Mouse (Mus musculus) lung, embryonic 15.5 days (tissue): ENCODE data around the gene Ddit4. TPM values are rescaled to one million over a fixed set of nuclear protein-coding genes. Genes with fewer than 3 reads are reported as not detected.

Experiments
- ATAC-seq: fragments of 200-750 bp; cut with Nextera tagmentation; 2 replicates; pipeline ENCODE4 v1.8.0; 2017; ENCODE audit warnings: moderate number of reproducible peaks, borderline replicate concordance; ENCODE audit not compliant: low FRiP score, low TSS enrichment; ENCODE audit errors: extremely low read depth
- H3K27ac ChIP-seq: fragments of 300-500 bp; sonication (generic); 2 replicates; pipeline ENCODE4 v1.5.1; 2015; ENCODE audit warnings: moderate library complexity, mild to moderate bottlenecking, inconsistent platforms
- H3K27me3 ChIP-seq: fragments of 300-500 bp; sonication (generic); 2 replicates; pipeline ENCODE4 v1.6.1; 2015; ENCODE audit warnings: inconsistent platforms
- H3K36me3 ChIP-seq: fragments of 300-500 bp; sonication (generic); 2 replicates; pipeline ENCODE4 v1.6.1; 2015; ENCODE audit warnings: inconsistent platforms
- H3K4me1 ChIP-seq: fragments of 300-500 bp; sonication (generic); 2 replicates; pipeline ENCODE4 v1.6.1; 2015; ENCODE audit warnings: inconsistent platforms
- H3K4me2 ChIP-seq: fragments of 300-500 bp; sonication (generic); 2 replicates; pipeline ENCODE4 v1.6.1; 2015; ENCODE audit warnings: inconsistent platforms, mild to moderate bottlenecking, moderate library complexity
- H3K4me3 ChIP-seq: fragments of 300-500 bp; sonication (generic); 2 replicates; pipeline ENCODE4 v1.5.1; 2015; ENCODE audit warnings: mild to moderate bottlenecking, inconsistent platforms
- H3K9ac ChIP-seq: fragments of 300-500 bp; sonication (generic); 2 replicates; pipeline ENCODE4 v1.6.1; 2015; ENCODE audit warnings: inconsistent platforms
- H3K9me3 ChIP-seq: fragments of 300-500 bp; sonication (generic); 2 replicates; pipeline ENCODE4 v1.6.1; 2016; ENCODE audit warnings: inconsistent platforms
- WGBS: fragments of 180-500 bp; shearing (Covaris S2); methylation state at CpG from one replicate; pipeline ENCODE4 v1.1.7; 2015; 5-methylcytosine and 5-hydroxymethylcytosine counted together
- polyA plus RNA-seq: library from polyadenylated mRNA; unstranded; fragments of >200 nt; fragmentation: Nextera tagmentation; extraction: Ambion mirVana; gene quantifications from 2 replicates; pipeline ENCODE4 v1.2.1, GENCODE M21; 2015

The Ddit4 gene
- polyA plus RNA-seq, 1 experiment from 2014 or later, result 43.2 TPM

DNA sequence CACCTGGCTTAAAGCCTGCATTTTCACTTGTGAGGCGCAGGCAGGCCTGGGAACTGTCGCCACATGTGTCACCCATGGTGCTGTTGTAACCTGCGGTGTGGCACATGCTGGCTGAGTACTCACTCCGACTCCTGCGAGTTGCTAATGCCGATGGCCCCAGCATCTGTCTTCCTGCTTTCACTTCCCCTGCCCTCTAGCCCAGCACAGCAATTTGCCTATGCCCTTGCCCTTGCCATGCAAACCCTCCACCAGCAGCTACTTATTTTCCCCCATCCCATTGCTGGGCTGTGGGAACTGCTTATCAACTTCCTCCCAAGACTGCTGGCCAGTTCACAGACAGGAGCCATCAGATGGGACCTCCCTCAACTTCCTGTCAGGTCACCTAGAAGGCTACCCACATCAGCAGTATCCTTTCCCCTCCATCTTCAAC lies 29.2 kb upstream of the Ddit4 start:
- Histone ChIP-seq H3K4me3 (no peak overlapping the region), H3K9ac (no peak overlapping the region), H3K36me3 (peaks cover 3% of the 10 kb centered on the region; the same call in 1 of the 2 replicates), H3K9me3 (no peaks in the 10 kb centered on the region), H3K27me3 (no peaks in the 10 kb centered on the region), H3K27ac (no peak overlapping the region), H3K4me2 (no peak overlapping the region), H3K4me1 (peaks cover 28% of the 10 kb centered on the region)
- no peak for ATAC-seq
- 87% methylated on average over 6 of the region's 6 CpGs for WGBS

DNA sequence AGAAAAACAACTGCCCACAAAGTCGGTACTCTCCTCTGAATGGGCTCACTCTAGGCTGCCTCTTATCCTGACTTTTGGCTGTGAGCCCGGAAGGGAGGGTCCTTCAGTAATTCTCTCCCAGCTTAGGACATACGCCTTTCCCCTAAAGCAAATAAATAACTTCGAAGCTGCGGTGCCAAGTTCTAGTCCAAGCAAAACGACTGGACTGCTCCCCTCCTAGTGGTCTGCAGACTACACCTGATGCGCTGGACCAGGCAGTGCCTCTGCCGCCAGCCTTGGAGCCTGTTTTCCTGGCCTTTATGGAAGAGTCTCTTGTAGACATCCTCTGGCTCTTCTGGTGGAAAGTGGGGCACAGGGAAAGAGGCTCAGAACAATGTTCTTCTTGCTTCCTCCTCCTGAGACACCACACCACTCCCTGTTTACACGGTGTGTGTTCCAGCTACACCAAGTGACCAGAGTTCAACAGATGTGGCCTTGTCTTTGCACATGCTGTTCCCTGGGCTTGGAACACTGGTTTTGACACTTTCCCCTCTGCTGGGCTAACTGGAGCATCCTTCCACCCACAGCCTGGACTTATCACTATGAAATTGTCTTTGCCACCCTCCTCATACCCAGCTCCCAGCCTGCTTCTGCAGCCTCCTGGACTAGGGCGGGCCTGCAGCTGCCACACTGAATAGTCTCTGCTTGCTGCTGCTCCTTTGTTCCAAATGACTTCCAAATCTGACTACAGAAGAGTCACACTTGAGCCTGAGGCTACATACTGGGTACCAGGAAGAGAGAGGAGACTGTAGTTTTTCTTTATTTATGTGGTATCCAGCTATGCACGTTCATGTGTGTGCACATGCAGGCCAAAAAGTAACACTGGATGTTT lies 27.5 kb upstream of the Ddit4 start:
- Histone ChIP-seq H3K9ac (no peak overlapping the region), H3K27me3 (no peaks in the 10 kb centered on the region), H3K9me3 (no peaks in the 10 kb centered on the region), H3K36me3 (no peaks in the 10 kb centered on the region), H3K4me1 (peaks cover 42% of the 10 kb centered on the region), H3K4me3 (no peak overlapping the region), H3K27ac (peak overlapping the region; percentile 65), H3K4me2 (peak overlapping the region; percentile 17)
- ATAC-seq, result peak; percentile 64; the same call in 1 of the 2 replicates
- 16% methylated on average over 11 of the region's 11 CpGs for WGBS

DNA sequence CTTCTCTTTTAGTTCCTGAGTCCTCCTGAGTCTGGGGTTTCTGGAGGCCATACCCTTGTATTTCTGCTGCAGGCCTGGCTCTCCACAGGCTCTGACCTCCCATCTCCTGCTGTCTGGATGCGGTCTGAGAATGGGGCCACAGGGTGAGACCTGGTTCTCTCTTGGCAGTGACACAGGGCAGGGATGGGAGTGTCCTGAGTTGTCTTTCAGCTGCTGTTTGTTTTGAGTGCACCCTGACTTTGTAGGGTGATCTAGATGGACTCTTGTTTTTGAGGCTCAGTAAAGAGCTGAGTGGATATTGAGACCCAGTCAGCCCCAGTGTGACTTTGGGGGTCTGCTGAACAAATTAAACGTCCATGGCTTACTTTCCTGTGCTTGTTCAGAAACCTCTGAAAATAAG lies 26.8 kb upstream of the Ddit4 start:
- WGBS, result 53% methylated on average over 2 of the region's 2 CpGs
- Histone ChIP-seq H3K4me2 (peak overlapping the region; percentile 17; the same call in 1 of the 2 replicates), H3K27ac (peak overlapping the region; percentile 65), H3K9me3 (no peaks in the 10 kb centered on the region), H3K9ac (no peak overlapping the region), H3K4me1 (peaks cover 49% of the 10 kb centered on the region), H3K4me3 (no peak overlapping the region), H3K27me3 (no peaks in the 10 kb centered on the region), H3K36me3 (no peaks in the 10 kb centered on the region)
- ATAC-seq, result no peak

DNA sequence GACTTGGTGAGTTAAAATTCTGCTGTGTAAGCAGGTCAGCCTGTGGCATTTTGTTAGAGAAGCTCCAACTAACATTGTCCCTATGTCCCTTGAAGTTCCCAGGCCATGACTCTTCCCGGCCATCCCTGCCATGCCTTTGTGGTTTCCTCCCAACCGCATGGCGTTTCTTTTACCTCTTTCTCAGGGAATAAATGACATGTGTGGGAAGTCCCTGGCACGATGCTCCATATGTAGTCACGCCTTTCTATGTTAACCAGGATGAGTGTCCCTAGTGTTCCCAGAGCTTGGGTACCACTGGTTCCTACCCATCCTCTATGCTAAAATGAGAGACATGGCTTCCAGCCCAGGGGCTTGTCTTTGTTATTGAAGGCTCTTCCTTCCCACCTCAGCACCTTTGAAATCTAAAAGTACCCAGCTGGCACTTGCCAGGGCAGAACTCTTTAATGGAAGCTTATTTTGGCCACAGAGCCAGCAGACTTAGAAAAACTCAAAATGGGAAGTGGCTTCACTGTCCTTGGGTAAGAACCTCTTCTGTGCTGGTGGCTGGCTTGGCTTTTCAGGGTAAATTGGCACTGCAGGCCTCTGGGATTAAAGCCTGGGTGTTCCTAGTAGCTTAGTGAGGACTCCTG lies 26.2 kb upstream of the Ddit4 start:
- Histone ChIP-seq H3K9me3 (no peaks in the 10 kb centered on the region), H3K27me3 (no peaks in the 10 kb centered on the region), H3K4me2 (no peak overlapping the region), H3K4me3 (no peak overlapping the region), H3K4me1 (peaks cover 54% of the 10 kb centered on the region), H3K9ac (no peak overlapping the region), H3K36me3 (no peaks in the 10 kb centered on the region), H3K27ac (peak overlapping the region; percentile 65)
- ATAC-seq, result no peak
- 92% methylated on average over 5 of the region's 5 CpGs for WGBS

DNA sequence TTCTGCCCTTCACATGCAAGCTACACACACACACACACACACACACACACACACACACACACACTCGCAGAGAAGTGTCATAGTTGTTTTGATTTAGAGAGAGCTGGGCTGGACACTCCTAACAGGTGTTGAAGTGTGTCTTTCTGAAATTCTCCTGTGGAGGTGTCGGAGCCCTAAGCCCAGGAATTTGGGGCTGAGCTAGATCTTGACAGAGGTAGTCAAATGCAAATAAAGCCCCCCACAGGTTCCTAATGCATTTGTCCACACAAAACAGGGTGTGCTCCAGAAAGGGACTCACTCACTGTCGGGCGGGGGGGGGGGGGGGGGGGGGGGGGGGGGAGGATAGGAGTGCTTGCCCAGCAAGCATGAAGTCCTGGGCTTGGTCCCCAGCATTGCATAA lies 25.5 kb upstream of the Ddit4 start:
- Histone ChIP-seq H3K4me3 (no peak overlapping the region), H3K4me1 (peaks cover 53% of the 10 kb centered on the region), H3K36me3 (no peaks in the 10 kb centered on the region), H3K27me3 (no peaks in the 10 kb centered on the region), H3K27ac (no peak overlapping the region), H3K9me3 (no peaks in the 10 kb centered on the region), H3K9ac (no peak overlapping the region), H3K4me2 (no peak overlapping the region)
- WGBS, result 47% methylated on average over 2 of the region's 4 CpGs
- ATAC-seq, result no peak

DNA sequence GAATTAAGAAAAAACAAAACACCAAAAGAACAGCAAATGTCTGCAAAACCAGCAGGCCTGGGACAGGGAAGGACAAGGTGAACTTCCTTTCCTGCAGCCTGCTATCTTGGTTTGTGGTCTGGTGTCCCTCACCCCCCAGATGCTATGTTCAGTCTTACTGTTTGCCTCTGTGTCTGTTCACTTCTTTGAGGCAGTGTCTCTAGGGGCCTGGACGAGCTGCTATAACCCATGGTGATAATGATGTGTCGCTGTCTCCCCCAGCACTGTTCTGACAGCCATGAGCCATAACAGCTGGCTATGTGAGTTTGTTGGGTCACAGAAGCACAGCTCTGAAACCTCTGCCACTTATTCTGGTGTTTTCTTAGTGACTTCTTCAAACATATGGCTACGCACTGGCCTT lies 23.2 kb upstream of the Ddit4 start:
- peak; percentile 81 for ATAC-seq
- Histone ChIP-seq H3K9ac (no peak overlapping the region), H3K36me3 (no peaks in the 10 kb centered on the region)

DNA sequence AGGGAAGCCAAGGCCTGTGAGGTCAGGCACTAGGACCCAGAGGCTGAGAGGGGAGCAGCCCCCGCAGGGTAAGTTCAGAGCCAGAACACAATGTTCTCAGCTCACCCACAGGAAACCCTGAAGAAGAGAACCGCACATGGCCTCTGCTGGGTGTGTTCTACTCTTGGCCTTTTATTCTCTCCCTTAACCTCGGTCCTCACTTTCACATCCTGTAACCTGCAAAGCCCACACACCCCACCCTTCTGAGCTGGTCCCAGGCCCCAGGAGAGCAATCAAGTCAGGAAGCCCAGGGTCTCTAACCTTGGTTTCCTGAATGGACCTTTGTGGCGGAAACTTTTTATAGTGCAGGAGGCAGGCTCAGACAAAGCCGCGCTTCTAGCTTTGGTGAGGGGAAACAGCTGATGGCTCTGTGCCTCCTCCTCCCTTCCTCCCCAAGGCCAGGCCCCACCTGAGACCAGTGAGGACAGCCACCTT lies 22.6 kb upstream of the Ddit4 start:
- Histone ChIP-seq H3K4me2 (peak overlapping the region; percentile 23), H3K27ac (peak overlapping the region; percentile 71), H3K4me1 (peaks cover 62% of the 10 kb centered on the region), H3K27me3 (no peaks in the 10 kb centered on the region; the same call in 1 of the 2 replicates), H3K9me3 (no peaks in the 10 kb centered on the region), H3K4me3 (no peak overlapping the region), H3K9ac (no peak overlapping the region), H3K36me3 (no peaks in the 10 kb centered on the region)
- peak; percentile 17; the same call in 1 of the 2 replicates for ATAC-seq
- 12% methylated on average over 6 of the region's 6 CpGs for WGBS

More for the DNA sequence above, 23.2 kb upstream of the Ddit4 start:
- no peaks in the 10 kb centered on the region; the same call in 1 of the 2 replicates for H3K27me3 ChIP-seq
- peak overlapping the region; percentile 23; the same call in 1 of the 2 replicates for H3K4me2 ChIP-seq
- H3K4me3 ChIP-seq, result no peak overlapping the region
- peaks cover 64% of the 10 kb centered on the region for H3K4me1 ChIP-seq
- H3K9me3 ChIP-seq, result no peaks in the 10 kb centered on the region
- peak overlapping the region; percentile 71 for H3K27ac ChIP-seq
- 35% methylated on average over 3 of the region's 3 CpGs for WGBS

DNA sequence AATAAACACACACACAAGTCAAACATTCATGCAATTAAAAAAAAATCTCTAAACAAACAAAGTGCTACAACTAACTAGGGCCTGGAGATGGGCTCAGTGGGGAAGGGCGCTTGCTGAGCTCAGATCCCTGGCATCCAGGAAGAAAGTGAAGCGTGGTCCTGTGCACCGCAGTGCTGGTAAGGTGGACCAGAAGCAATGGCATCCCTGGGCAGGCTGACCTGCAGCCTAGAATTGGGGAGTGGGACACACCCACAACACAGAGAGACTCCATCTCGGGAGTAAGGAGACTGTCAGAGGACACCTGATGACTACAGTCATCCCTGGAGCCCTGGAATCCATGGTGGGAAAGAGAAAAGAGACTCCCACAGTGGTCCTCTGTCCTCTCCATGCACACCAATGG lies 21.8 kb upstream of the Ddit4 start:
- Histone ChIP-seq H3K4me1 (peaks cover 54% of the 10 kb centered on the region), H3K4me2 (no peak overlapping the region), H3K9ac (no peak overlapping the region), H3K9me3 (no peaks in the 10 kb centered on the region), H3K27ac (peak overlapping the region; percentile 71; the same call in 1 of the 2 replicates), H3K4me3 (no peak overlapping the region), H3K27me3 (no peaks in the 10 kb centered on the region; the same call in 1 of the 2 replicates), H3K36me3 (no peaks in the 10 kb centered on the region)
- no peak for ATAC-seq
- WGBS, result 89% methylated on average over 4 of the region's 4 CpGs

DNA sequence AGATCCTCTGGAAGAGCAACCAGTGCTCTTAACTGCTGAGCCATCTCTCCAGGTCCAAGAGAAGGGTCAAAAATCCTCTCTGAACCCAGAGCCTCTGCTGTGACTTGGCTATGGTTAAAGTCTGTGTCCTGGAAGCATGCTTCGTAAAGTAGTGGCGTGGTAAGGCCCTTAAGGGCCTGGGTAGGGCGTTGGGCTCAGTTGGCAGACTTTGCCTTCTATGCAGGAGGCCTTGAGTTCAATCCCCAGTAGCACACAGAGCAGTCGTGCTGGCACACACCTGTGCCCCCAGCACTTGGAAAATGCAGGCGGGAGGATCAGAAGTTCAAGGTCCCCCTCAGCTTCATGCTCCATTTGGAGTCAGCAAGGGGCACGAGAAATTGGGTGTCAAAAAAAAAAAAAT lies 21.4 kb upstream of the Ddit4 start:
- 84% methylated on average over 6 of the region's 6 CpGs for WGBS

DNA sequence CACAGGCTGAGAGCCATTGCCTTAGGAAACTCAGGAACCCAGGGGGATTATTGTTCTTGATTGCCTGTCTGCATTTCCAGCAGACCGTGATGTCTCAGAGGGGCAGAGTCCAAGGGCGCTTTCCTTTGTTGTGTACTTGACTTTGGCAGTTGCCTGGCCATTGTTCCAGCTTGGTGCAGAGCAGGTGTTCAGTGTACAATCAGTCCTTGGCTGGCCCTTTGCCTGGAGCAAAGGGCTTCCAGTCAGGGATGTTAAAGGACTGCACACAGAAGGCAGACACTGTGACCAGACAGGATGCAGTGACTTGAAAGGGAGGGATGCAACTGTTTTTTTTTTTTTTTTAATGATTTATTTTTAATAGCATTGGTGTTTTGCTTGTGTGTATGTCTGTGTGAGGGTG lies 20.9 kb upstream of the Ddit4 start:
- ATAC-seq, result no peak
- no peak overlapping the region for H3K4me2 ChIP-seq
- H3K27me3 ChIP-seq, result no peaks in the 10 kb centered on the region; the same call in 1 of the 2 replicates
- peaks cover 52% of the 10 kb centered on the region for H3K4me1 ChIP-seq
- no peak overlapping the region for H3K4me3 ChIP-seq
- peak overlapping the region; percentile 47; the same call in 1 of the 2 replicates for H3K27ac ChIP-seq
- WGBS, result 77% methylated on average over 2 of the region's 2 CpGs
- no peaks in the 10 kb centered on the region for H3K36me3 ChIP-seq
- no peaks in the 10 kb centered on the region for H3K9me3 ChIP-seq
- H3K9ac ChIP-seq, result no peak overlapping the region

More for the DNA sequence above, 21.4 kb upstream of the Ddit4 start:
- no peak overlapping the region for H3K4me2 ChIP-seq
- no peaks in the 10 kb centered on the region; the same call in 1 of the 2 replicates for H3K27me3 ChIP-seq
- H3K9me3 ChIP-seq, result no peaks in the 10 kb centered on the region
- H3K4me3 ChIP-seq, result no peak overlapping the region
- ATAC-seq, result no peak
- peak overlapping the region; percentile 47; the same call in 1 of the 2 replicates for H3K27ac ChIP-seq
- peaks cover 52% of the 10 kb centered on the region for H3K4me1 ChIP-seq
- no peaks in the 10 kb centered on the region for H3K36me3 ChIP-seq
- no peak overlapping the region for H3K9ac ChIP-seq

DNA sequence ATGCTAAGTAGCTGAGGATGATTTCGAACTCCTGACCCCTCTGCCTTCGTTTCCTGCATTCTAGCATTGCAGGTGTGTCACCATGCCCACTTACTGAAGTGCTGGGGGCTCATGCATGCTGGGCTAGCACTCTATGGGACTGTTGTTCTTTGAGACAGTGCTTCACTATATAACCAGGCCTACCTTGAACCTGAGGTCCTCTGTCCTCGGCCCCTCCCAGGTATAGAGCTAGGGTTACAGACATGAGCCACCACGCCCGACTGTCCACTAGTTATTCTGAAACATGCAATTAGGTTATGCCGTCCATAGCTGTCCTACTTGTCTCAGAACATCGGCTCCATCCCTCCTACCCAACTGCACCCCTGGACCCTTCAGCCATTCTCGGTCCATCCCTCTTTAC lies 20.2 kb upstream of the Ddit4 start:
- peaks cover 54% of the 10 kb centered on the region for H3K4me1 ChIP-seq
- no peak overlapping the region for H3K4me2 ChIP-seq
- 91% methylated on average over 8 of the region's 8 CpGs for WGBS

More for the DNA sequence above, 20.2 kb upstream of the Ddit4 start:
- no peaks in the 10 kb centered on the region; the same call in 1 of the 2 replicates for H3K27me3 ChIP-seq
- no peak overlapping the region for H3K27ac ChIP-seq
- H3K9ac ChIP-seq, result no peak overlapping the region
- H3K4me3 ChIP-seq, result no peak overlapping the region
- H3K9me3 ChIP-seq, result no peaks in the 10 kb centered on the region
- no peak for ATAC-seq
- H3K36me3 ChIP-seq, result no peaks in the 10 kb centered on the region
